Mouse (Mus musculus) CD8-positive naive resting alpha-beta T cell, adult 2 months (primary cell): Measurements from ENCODE around the gene Hsd3b7.
"Not testable (repeated sequence)": the region's sequence is repeated elsewhere in the genome, so short reads cannot be mapped to it uniquely, and the experiment has no call there.

Source experiments
- DNase-seq, 2 experiments: peaks; one replicate each; pipeline ENCODE4 v3.0.0; 2022; ENCODE audit warnings: low read depth in 2 of 2, low spot score in 2 of 2

Gene Hsd3b7

DNA sequence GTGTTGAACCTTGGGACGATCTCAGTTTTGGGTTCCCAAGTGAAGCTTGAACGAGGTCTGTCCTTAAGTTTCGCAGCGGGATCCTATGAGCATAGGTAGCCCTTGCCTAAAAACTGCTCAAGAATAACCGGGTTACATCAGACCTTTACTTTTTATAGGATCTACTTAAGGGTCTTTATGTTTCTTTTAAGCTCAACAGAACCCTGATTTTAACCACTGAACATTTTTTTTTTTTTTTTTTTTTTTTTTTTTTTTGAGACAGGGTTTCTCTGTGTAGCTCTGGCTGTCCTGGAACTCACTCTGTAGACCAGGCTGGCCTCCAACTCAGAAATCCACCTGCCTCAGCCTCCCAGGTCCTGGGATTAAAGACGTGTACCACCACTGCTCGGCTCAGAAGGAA is 24.6 kb upstream of the Hsd3b7 start:
- not testable (repeated sequence) for DNase-seq

DNA sequence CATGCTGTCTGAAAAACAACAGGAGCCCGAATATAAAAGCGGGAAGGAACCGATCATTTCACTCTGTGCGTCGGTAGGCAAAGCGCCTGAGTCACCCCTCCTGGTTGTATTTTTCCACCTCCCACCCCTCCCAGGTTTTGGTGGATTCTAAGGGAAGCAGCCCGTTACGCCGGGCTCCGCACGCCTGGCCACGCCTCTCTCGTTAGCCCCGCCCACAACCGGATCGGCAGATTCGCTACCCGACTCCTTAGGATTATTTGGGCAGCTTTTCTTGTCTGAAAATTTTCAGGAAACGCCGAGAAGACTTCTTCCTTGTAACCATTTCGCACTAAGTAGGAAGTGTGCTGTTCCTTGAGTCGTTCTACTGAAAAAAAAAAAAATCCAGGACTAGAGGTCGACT is 24.0 kb upstream of the Hsd3b7 start, which contains the start of gene Setd1a:
Gene Setd1a, plus strand, starts transcription at position 245 of the 400 bp plus-strand sequence.
- DNase-seq, result peak; percentile 64 to 78

DNA sequence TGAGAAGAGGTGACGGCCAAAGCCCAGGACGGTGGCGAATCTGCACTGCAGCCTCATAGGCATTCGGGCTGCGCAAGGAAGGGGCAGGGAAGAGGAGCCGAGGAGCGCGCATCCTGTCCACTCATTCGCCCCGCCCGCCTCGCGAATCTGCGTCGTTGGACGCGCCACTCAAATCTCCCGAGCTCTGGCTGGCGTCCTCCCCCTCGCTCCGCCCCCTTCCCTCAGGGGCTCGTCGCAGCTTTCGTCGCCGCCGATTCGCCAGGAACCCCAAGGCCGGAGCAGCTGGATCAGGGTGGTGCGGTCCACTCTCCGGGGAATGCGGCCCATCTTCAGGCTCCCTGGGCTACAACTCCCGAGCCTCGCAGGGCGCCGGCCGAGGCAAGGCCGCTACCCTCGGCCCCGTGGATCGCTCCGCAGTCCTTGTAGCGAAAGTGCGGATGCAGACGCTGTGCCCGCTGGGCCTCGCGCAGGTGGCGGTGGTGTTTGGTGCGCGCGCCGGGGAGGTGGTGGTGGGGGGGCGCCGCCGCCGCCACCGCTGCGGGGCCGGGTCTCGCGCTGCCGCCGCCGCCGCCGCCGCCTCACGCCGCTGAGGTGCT is 23.4 kb upstream of the Hsd3b7 start:
- DNase-seq, result peak; percentile 93 to 95

DNA sequence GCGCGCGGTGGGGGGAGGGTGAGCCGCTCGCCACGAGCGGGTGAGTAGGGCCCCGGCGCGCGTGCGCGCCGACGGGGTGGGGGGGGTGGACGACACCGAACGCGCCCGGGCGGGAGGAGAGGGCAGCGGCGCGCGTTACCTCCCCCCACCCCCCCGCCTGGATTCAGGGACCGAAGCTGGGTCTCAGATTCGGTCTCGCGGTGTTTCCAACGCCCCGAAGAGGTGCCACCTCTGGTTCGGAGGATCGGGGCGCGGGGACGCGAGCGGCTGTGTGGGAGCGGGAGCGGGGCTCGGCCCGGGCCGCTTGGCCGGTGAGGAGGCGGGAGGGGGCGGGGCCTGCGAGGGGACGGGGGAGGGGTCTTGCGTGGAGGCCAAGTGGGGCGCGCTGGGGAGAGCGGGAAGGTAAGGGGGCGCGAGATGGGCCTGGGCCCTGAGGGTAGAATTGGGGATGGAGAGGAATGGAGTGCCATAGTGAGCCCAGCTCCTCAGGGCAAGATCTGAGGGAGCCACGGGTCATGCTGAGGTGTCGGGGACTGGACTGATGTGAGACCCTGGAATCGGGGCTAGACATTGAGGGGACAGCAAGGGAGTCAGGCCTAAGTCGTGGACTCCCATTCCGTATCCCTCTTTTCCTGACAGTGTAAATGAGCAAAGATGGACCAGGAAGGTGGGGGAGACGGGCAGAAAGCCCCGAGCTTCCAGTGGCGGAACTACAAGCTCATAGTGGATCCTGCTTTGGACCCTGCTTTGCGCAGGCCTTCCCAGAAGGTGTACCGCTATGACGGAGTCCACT is 22.7 kb upstream of the Hsd3b7 start:
- DNase-seq, result peak in 1 of 2 experiments; percentile 21

DNA sequence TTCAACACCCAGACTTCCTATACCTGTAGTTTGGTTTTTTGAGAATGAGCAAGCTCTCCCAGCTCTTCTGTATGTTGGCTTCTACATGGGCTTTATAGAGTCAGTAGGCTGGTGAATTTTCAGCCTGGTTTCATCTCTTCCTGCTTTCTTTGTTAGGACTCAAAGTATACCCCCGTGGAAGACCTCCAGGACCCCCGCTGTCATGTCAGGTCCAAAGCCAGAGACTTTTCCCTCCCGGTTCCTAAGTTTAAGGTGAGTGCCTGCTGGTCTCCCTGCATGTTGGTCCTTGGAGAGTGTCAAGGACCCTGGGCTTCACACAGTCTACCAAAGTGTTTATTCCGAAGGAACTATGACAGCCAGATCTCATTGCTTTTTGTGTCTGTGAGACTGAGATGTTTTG is 22.1 kb upstream of the Hsd3b7 start:
- DNase-seq, result no peak

DNA sequence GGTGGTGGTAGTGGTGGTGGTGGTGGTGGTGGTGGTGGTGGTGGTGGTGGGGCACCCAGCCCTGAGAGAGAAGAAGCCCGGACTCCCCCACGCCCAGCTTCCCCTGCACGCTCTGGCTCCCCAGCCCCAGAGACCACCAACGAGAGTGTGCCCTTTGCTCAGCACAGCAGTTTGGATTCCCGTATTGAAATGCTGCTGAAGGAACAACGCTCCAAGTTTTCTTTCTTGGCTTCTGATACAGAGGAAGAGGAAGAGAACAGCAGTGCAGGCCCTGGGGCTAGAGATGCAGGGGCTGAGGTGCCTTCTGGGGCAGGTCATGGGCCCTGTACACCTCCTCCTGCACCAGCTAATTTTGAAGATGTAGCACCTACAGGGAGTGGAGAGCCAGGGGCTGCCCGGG is 15.1 kb upstream of the Hsd3b7 start, which contains the start of gene Gm49388:
Gene Gm49388, plus strand, starts transcription at position 301 of the 400 bp plus-strand sequence.
- no peak for DNase-seq

DNA sequence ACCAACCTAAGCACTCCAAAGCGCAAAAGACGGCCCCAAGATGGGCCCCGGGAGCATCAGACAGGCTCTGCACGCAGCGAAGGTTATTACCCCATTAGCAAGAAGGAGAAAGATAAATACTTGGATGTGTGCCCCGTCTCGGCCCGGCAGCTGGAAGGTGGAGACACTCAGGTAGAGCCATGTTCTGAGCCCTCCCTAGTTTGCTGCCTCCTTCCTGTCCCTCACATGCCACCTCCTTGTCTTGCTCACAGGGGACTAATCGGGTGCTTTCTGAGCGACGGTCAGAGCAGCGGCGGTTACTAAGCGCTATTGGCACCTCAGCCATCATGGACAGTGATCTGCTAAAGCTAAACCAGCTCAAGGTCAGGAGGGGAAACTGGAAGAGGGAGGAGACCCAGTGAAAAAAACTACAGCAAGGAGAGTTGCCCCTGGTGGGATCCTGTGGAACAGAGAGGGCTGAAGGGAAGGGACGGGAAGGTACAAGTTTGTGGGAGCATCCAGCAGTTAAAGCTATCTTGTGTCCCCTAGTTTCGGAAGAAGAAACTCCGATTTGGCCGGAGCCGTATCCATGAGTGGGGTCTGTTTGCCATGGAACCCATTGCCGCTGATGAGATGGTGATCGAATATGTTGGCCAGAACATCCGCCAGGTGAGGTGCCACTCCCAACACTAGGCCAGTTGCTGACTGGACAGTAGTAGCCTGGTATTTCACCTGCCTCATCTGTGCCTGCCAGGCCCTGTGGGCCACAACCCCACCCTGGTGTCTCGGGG is 3.1 kb upstream of the Hsd3b7 start:
- no peak for DNase-seq

DNA sequence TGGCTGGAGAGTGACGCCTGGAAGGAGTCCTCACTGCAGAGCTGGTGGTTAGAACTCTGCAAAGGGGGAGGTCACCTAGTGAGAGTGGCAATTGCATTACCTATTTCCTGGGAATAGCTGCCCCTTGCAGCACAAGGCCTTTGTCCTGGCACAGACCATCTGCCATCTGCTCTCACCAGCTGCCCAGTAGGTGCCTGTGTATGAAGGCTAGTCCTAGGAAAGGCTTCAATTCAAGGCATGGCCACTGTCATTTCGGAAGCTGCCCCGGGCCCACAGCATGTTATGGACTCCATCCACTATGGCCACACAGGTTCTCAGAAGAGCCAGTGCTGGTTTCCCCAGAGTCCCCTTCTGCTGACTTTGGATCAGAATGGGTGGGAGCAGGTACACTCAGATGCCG is 1.8 kb upstream of the Hsd3b7 start:
- no peak for DNase-seq

DNA sequence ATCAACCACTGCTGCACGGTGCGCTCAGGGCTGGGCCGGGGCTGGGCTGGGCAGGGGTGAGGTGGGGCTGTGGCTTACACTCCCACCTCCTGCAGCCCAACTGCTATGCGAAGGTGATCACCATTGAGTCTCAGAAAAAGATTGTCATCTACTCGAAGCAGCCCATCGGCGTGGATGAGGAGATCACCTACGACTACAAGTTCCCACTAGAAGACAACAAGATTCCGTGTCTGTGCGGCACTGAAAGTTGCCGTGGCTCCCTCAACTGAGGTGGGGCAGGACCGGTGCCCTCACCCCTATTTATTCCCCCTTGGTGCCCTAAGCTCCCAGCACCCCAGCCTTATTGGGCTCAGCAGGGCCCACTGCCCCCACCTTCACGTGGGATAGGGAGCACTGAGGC is 1.2 kb upstream of the Hsd3b7 start:
- no peak for DNase-seq

DNA sequence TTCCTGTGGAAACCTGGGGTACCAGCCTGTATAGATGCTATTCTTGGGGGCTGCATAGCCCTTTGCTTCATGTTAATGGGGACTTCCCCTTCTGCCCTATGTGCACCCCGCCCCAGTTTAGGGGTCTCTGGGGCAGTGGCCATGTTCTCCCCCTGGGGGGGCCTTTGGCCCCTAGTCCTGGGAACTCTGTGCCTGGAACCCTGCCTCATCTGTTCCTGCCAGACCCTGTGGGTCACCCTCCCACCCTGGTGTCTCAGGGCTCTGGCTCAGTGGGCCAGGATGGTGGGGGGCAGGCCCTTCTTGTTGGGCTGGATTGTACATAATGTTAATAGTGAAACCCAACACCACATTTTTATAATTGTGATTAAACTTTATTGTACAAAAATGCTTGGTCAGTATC is 666 bp upstream of the Hsd3b7 start:
- DNase-seq, result no peak

DNA sequence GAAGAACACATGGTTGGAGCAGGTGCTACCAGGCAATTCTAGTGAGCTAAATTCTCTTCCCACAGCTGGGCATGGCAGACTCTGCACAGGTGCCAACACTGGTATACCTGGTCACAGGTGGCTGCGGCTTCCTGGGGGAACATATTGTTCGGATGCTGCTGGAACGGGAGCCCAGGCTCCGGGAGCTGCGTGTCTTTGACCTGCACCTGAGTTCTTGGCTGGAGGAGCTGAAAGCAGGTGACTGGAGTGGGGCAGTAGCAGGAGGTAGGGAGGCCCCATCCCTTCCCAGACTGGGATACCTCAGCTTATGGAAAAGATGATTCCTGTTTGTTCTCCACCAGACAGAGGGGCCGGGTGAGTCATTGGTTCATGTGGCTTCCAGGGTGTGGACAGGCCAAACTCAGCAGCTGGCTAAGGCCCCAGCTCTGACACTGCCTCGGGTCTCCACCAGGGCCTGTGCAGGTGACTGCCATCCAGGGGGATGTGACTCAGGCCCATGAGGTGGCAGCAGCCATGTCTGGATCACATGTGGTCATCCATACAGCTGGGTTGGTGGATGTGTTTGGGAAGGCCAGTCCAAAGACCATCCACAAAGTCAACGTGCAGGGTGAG is 712 bp downstream of the Hsd3b7 start:
- DNase-seq, result no peak

DNA sequence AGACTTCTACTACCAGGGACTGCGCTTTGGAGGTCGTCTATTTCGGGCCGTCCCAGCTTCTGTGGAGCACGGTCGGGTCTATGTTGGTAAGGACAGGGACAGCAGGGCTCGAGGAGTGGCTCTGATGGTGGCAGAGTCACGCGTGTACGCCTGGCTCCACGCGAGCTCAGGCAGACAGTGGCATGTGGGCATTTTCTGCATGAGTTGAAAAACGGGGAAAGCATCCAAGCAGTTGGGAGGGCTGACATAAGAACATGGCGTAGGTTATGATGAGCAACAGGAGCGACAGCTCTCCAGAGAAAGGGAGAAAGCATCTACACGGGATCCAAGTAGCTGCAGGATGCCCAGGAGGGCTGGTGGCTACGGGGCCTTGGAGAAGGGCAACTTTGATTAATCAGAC is 1.9 kb downstream of the Hsd3b7 start:
- DNase-seq, result no peak

DNA sequence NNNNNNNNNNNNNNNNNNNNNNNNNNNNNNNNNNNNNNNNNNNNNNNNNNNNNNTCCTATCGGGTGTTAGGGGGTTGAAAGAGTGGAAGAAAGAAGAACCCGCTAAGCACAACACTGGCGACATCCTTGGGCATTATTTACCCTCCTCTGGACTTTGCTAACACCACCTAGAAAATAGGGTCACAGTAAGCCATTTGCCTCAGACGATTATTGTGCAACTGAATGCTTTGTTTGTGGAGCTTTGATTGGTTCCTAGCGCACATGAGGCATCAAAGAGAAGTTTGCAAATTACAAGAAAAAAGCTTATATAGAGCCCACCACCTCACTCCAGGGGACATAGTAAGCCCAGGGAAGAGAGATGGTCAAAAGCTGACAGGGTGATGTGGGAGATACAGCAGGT is 8.4 kb downstream of the Hsd3b7 start:
- DNase-seq, result no peak

DNA sequence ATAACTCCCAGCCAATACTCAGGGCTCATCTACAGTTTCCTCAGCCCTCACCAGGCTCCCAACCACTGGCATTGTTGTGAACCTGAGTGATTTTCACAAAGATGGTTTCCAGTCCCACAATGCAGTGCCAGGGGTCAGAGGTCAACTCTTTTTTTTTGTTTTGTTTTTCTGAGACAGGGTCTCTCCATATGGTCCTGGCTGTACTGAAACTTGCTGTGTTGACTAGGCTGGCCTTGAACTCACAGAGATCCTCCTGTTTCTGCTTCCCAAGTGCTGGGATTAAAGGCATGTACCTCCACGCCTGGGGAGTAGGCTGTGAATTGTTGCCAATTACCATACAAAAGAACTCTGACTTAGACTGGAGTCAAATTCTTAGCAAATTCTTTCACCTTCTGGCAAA is 9.4 kb downstream of the Hsd3b7 start:
- DNase-seq, result no peak

DNA sequence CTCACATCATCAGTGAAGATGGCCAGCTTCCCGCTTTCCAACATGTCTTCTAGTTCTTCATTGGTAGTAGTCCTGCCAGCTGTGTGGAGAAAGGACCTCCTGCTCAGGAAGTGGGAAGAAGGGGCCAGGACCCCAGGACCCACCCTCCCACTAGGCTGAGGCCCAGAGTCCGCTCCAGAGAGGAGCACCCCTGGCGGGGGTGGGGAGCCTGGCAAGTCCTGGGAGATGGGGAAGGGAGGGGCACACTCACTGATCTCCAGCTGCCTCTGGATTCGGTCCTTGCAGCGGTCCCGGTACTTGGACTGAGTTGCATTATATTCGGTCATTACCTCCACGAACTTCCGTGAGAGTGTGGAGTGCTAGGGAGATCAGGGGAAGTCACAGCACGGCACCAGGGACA is 10.2 kb downstream of the Hsd3b7 start:
- no peak for DNase-seq

DNA sequence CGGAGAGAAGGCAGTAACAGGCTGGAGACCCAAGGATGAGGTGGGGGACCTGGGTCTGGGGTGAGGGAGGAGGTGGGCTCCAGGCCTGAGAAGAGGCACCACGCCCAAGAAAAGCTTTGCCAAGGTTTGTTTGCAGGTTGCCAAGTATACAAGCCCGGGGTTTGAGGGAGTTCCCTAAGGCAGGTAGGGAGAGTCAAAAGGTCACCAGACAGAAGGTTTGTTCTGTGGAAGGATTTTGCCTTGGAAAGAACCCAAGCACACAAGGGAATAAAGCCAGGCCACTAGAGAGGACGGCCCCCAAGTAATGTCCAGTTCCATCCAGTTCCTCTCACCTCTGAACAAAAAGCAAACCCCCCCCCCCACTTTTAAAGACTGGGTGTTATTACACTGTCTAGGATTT is 10.8 kb downstream of the Hsd3b7 start:
- no peak for DNase-seq

DNA sequence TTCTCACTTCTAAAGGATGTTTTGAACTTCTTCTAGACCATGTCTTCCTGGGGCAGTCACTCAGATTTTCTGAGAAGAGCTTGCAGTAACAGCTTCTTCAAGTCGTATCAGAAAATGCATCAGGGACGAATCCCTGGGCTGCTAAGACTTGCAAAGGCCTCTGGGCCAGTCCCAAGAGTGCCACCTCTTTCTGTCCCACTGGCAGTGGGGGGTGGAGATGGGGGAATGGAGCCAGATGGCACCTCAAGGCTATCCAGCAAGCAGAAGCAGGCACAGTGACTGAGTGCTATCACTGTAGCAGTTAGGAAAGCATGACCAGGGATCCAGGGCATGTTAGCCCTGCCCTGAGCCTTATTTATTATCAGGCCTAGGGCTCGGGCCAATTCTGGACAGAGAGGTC is 11.9 kb downstream of the Hsd3b7 start:
- DNase-seq, result no peak

DNA sequence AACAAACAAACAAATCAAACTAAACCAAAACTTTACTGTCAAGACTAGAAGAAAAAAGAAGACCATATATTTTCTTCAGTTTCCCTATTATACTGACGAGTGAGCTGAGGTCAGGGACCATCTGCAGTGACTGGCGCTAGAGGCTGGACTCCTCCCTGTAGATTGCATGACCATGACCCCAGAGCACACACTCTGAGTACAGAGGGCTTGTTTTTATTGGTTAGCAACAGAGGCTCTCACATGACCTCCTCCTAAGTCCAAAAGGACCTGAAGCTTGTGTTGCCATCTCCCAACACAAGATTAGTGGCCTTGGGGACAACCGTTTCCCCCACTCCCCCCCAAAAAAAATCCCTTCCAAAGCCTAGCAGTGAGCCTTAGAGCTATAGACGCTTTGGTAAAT is 13.4 kb downstream of the Hsd3b7 start:
- no peak for DNase-seq

DNA sequence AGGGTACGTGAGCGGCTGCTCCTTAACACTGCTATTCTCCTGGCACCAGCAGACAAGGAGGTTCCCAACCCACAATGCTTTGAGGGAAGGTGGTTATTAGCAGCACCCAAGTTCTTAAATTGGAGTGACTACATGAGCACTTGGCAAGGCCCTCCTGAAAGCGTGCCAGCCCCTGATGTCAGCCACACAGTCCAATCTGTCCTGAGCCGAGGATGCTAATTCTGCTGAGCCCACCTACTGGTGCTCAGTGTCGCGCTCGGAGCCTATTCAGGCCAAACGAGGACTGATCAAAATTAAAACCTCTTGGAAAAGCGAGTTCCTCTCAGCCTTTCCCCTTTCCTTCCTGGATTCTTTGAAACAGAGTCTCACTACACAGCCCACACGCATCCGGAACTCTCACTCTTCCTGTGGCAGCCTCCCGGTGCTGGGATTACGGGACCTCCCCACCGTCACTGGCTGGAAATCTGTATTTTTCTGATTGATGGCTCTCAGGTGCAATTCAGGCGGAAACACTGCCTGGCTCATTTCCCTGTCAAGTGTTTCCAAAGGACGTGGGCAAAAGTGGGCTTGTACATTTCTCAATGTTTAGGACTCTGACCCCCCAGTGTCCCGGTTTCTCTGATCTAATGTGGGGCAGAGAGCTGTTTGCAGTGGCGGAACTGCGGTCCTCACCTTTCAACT is 14.0 kb downstream of the Hsd3b7 start:
- DNase-seq, result no peak

DNA sequence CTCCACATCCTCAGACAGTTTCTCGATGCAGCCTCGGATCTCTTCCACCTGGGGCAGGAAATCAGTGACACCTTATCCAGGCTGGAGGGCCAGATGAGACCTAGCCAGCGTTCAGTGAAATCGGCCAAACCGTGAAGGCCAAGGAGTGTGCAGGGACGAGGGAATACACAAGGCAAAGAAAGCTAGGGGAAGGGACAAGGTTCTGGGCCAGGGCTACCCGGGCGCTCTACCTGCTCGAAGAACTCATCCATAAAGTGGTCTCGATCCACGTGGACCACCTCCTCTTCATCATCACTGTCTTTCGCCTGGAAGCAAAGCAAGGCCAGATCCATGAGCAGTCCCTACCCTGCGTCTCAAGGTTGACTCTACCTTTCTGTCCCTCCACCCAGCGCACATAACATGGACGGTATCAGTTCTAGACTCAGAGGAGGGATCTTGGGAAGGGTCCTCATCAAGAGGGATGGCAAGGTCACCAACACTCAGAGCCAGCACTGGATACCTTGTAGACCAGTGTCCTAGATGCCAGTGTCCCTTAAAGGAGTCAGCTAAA is 14.8 kb downstream of the Hsd3b7 start:
- no peak for DNase-seq
